Mouse (Mus musculus): Measurements from ENCODE around the gene Smyd1. TPM values are rescaled to one million over a fixed set of nuclear protein-coding genes. Genes with fewer than 3 reads are reported as not detected.

The Smyd1 gene
- total and polyA plus RNA-seq, 3 experiments: 0.08 to 0.37 (median 0.08) TPM

DNA sequence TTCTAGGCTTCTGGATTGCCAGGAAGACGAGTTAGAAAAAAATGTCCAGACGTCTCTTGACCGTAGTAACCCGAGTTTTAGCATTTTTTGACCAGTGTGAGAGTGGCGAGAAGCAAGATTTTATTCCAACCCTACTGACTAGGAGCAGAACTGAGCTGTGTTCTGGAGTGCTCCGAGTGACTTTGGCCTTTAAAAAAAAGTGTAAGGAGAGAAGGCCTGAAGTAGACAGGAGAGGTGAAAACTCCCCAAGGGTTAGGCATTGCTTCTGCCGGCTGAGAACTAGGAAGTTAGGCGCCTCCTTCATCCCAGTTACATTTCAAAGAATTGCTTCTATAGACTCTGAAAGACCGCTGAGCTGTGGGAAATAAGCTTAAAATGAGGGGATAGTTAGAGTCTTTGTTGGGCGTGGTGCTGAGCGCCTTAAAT is 49.7 kb downstream of the Smyd1 start (continued):
- TF ChIP-seq NELFE (IDR thresholded peaks at IDR 0.05; ENCODE audit: low read depth, low read length): 0 out of 2 replicates have a peak, but pooled peaks have one; percentile 21
- TF ChIP-seq HCFC1 (IDR thresholded peaks at IDR 0.05; ENCODE audit: low read depth, low read length): no peak
- TF ChIP-seq ELF1 (IDR thresholded peaks at IDR 0.05; ENCODE audit: low read depth, low read length): no peak
- 0 out of 2 replicates have a peak, but pooled peaks have one; percentile 29 for TF ChIP-seq CHD2 (IDR thresholded peaks at IDR 0.05; ENCODE audit: low read length)
- TF ChIP-seq SIN3A (IDR thresholded peaks at IDR 0.05; ENCODE audit: low read length): peak; percentile 57
- no peak for TF ChIP-seq RAD21 (IDR thresholded peaks at IDR 0.05; ENCODE audit: low read depth, low read length)
- TF ChIP-seq GABPA (IDR thresholded peaks at IDR 0.05; ENCODE audit: insufficient replicate concordance, low read depth, low read length): no peak
- TF ChIP-seq MAFK (IDR thresholded peaks at IDR 0.05; ENCODE audit: insufficient replicate concordance, low read length): no peak
- no peak for TF ChIP-seq ZKSCAN1 (IDR thresholded peaks at IDR 0.05; ENCODE audit: borderline replicate concordance, low read depth, low read length)

DNA sequence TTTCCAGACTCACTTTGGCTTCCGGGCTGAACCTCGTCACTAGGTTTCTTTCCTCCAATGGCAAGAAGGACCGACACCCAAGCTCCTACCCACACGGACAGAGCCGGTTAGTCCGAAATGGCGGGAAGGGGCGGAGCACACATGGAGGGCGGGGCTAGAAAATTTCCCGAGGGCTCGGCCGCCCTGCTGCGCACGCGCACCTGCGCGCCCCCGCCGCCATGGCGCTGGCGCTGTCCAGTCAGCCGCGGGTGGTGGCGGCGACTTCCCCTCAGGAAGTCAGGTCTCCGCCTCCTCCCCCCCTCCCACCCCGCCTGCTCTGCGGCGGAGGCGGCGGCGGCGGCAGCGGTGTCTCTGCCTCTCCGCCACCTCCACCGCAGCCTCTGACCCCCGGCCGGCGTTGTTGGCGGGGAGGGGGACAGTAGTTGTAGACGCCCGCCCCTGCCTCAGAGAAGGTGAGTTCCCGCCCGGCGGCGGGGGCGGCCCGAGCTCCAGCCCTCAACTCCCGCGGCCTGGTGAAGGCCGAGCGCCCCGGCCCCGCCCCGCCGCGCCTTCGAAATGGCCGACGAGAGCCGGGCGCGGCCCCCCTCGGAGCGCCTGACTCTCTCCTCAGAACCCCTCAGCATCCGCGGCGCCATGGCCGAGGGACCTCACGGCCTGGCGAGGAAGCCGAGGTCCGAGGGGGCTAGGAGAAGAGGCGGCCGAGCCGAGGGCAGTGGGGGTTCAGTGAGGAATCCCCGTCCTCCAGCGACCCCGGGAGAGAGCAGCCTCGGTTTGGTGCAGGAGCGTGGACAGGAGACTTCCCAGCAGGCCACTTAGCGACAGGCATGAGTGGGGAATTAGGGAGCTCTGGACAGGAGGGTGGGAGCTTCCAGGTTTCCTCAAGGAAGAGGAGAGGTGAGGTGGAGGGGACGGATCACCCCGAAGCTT is 50.4 kb downstream of the Smyd1 start, which contains the start of gene Krcc1:
Gene Krcc1, plus strand, starts transcription at position 289 of the 927 bp plus-strand sequence.
- DNase-seq (ENCODE audit: extremely low read depth): peak; percentile 97
- peaks cover 13% of the 10 kb centered on the region for H3K79me2 ChIP-seq (replicated peaks; ENCODE audit: control insufficient read depth, extremely low read depth, insufficient read depth, poor library complexity, severe bottlenecking)
- H3K9ac ChIP-seq (ENCODE audit: insufficient read depth, low read depth): peak within 1 kb of the TSS; percentile 94
- no peak for TF ChIP-seq POLR2AphosphoS2 (IDR thresholded peaks at IDR 0.05; ENCODE audit: low read depth, low read length)
- no peak for TF ChIP-seq ETS1 (conservative IDR thresholded peaks at IDR 0.05; ENCODE audit: low read depth, low read length)
- TF ChIP-seq POLR2A (IDR thresholded peaks at IDR 0.05; ENCODE audit: low read depth, low read length): peak; percentile 84; the same call in 1 of the 2 replicates
- no peak for TF ChIP-seq MAFK (IDR thresholded peaks at IDR 0.05; ENCODE audit: insufficient replicate concordance, low read length)
- no peak for TF ChIP-seq BHLHE40 (IDR thresholded peaks at IDR 0.05; ENCODE audit: low read depth, low read length)
- peak; percentile 97 for TF ChIP-seq NRF1 (IDR thresholded peaks at IDR 0.05; ENCODE audit: low read depth, low read length)
- 0 out of 2 replicates have a peak, but pooled peaks have one; percentile 43 for TF ChIP-seq KAT2A (IDR thresholded peaks at IDR 0.05; ENCODE audit: insufficient replicate concordance, low read length)
- peak; percentile 32; the same call in 1 of the 2 replicates for TF ChIP-seq ZMIZ1 (IDR thresholded peaks at IDR 0.05; ENCODE audit: low read depth, low read length)
- TF ChIP-seq UBTF (IDR thresholded peaks at IDR 0.05; ENCODE audit: low read depth, low read length): no peak
- TF ChIP-seq E2F4 (IDR thresholded peaks at IDR 0.05; ENCODE audit: insufficient replicate concordance, low read depth, low read length): peak; percentile 80; the same call in 1 of the 2 replicates
- TF ChIP-seq HCFC1 (IDR thresholded peaks at IDR 0.05; ENCODE audit: low read depth, low read length): peak; percentile 21; the same call in 1 of the 2 replicates
- TF ChIP-seq MAZ (IDR thresholded peaks at IDR 0.05; ENCODE audit: low read depth, low read length): peak; percentile 60; the same call in 1 of the 2 replicates
- TF ChIP-seq ELF1 (IDR thresholded peaks at IDR 0.05; ENCODE audit: low read depth, low read length): peak; percentile 76
- TF ChIP-seq NELFE (IDR thresholded peaks at IDR 0.05; ENCODE audit: low read depth, low read length): no peak; the same call in 1 of the 2 replicates
- TF ChIP-seq TBP (conservative IDR thresholded peaks at IDR 0.05; ENCODE audit: low read depth, low read length): peak; percentile 89
- TF ChIP-seq CHD2 (IDR thresholded peaks at IDR 0.05; ENCODE audit: low read length): no peak
- TF ChIP-seq EP300 (IDR thresholded peaks at IDR 0.05; ENCODE audit: low read length): no peak; the same call in 1 of the 2 replicates
- H3K27ac ChIP-seq (ENCODE audit: insufficient read depth, low read depth): peak within 1 kb of the TSS; percentile 87
- dilution Hi-C loops (cut with MboI; ENCODE audit: extremely low pct_ligation_motif_present, extremely low pct_unique_long_range_greater_than_20kb, low sequenced_read_pairs) (no loop called here), in situ Hi-C loops (cut with MboI; ENCODE audit: low pct_ligation_motif_present, low pct_unique_long_range_greater_than_20kb, low sequenced_read_pairs) (no loop called here)
- H3K4me2 ChIP-seq (ENCODE audit: insufficient read depth, low read depth, poor library complexity, severe bottlenecking): peak within 1 kb of the TSS; percentile 94
- no peaks in the 10 kb centered on the region for H3K9me3 ChIP-seq (replicated peaks; ENCODE audit: low read length)
- H3K27me3 ChIP-seq (replicated peaks): no peaks in the 10 kb centered on the region
- peaks cover 3 to 27% of the 10 kb centered on the region in 2 experiments; a peak in 3 of 4 replicates for H3K4me1 ChIP-seq (ENCODE audit: control insufficient read depth in 1 of 2, insufficient read depth in 2 of 2)
- H3K36me3 ChIP-seq (replicated peaks in 1 of 2; ENCODE audit: control insufficient read depth in 1 of 2, insufficient read depth in 1 of 2, low read length in 1 of 2): peaks cover 0 to 3% of the 10 kb centered on the region in 2 experiments
- H3K4me3 ChIP-seq (replicated peaks in 1 of 3; ENCODE audit: low read depth in 2 of 3, low read length in 2 of 3, poor library complexity in 1 of 3): peak within 1 kb of the TSS; percentile 73 to 99 (median 97)
